In genomic region chr19:56907850-56908249, GRCm38 (mm10) we compare ENCODE assay signal across 18 mouse cellular contexts. TPM values are rescaled to one million over a fixed set of nuclear protein-coding genes. Genes with fewer than 3 reads are reported as not detected.
DNase-seq lines count a peak whose midpoint lies in the region; ATAC-seq and TF ChIP-seq lines count a peak whose summit lies in the region.
"Had no signal": no experiment of that assay in that cellular context is flagged by ENCODE, and none has a peak within 500 bp of the region (broad histone marks: within the 10 kb centered on the region; RNA-seq: fewer than 3 reads in every experiment).

No protein-coding gene starts in this region.

- H3K27me3 ChIP-seq in kidney, postnatal 0 days (ENCODE audit: insufficient read depth, low read length): no peaks in the 10 kb centered on the region
- peaks cover 12% of the 10 kb centered on the region; the same call in 1 of the 2 replicates for H3K27me3 ChIP-seq in limb, embryonic 12.5 days
- H3K27me3 ChIP-seq: CH12.LX; embryonic facial prominence, embryonic 13.5 days; forebrain, embryonic 13.5 days; Patski had no signal

- 28% methylated on average over 3 of the region's 3 CpGs for WGBS in kidney, postnatal 0 days
- WGBS in limb, embryonic 12.5 days: 9% methylated on average over 3 of the region's 3 CpGs

- TF ChIP-seq CTCF in kidney, postnatal 0 days (IDR thresholded peaks at IDR 0.05; ENCODE audit: low read depth): no peak

- peak; percentile 33 for DNase-seq in embryo, embryonic 11 days
- DNase-seq in embryo, embryonic 9.5 days (ENCODE audit: extremely low spot score): no peak
- DNase-seq in kidney, postnatal 0 days (ENCODE audit: low spot score): peak; percentile 53
- DNase-seq in kidney, postnatal 25 days: no peak
- no peak for DNase-seq in frontal cortex, postnatal 36 days (ENCODE audit: low spot score in 2 of 2)
- DNase-seq: cerebellum, adult 9-10 months had no signal

- no peak for ATAC-seq in kidney, postnatal 0 days (replicated peaks; ENCODE audit: low FRiP score, low read depth)
- ATAC-seq in limb, embryonic 12.5 days (ENCODE audit: insufficient number of reproducible peaks, insufficient read depth, low FRiP score, low TSS enrichment, low read depth): no peak
- ATAC-seq: inflammation-experienced regulatory T-cells, adult 6 months; Patski had no signal

- H3K4me1 ChIP-seq in kidney, postnatal 0 days (replicated peaks; ENCODE audit: insufficient read depth, low read length): no peaks in the 10 kb centered on the region
- peaks cover 28% of the 10 kb centered on the region for H3K4me1 ChIP-seq in limb, embryonic 12.5 days (replicated peaks)
- H3K4me1 ChIP-seq: forebrain, embryonic 13.5 days had no signal

- no peak overlapping the region for H3K4me2 ChIP-seq in kidney, postnatal 0 days (ENCODE audit: low read length)
- H3K4me2 ChIP-seq in limb, embryonic 12.5 days: no peak overlapping the region
- H3K4me2 ChIP-seq: embryonic facial prominence, embryonic 13.5 days; forebrain, embryonic 13.5 days; heart, embryonic 12.5 days; hindbrain, embryonic 14.5 days had no signal

- no peaks in the 10 kb centered on the region for H3K36me3 ChIP-seq in kidney, postnatal 0 days (ENCODE audit: insufficient read depth, low read length)
- no peaks in the 10 kb centered on the region for H3K36me3 ChIP-seq in limb, embryonic 12.5 days
- H3K36me3 ChIP-seq: embryonic facial prominence, embryonic 13.5 days; forebrain, embryonic 10.5 days; G1E; heart, embryonic 12.5 days had no signal

- no peak overlapping the region for H3K27ac ChIP-seq in kidney, postnatal 0 days
- H3K27ac ChIP-seq in limb, embryonic 12.5 days: 0 out of 2 replicates have a peak overlapping the region, but pooled peaks have one; percentile 24
- H3K27ac ChIP-seq: embryonic facial prominence, embryonic 13.5 days; forebrain, embryonic 10.5 days; forebrain, embryonic 13.5 days; gastrocnemius, adult 2 months; hindbrain, embryonic 14.5 days; hindbrain, postnatal 0 days had no signal

- no peaks in the 10 kb centered on the region for H3K9me3 ChIP-seq in kidney, postnatal 0 days (replicated peaks; ENCODE audit: low read length)
- no peaks in the 10 kb centered on the region for H3K9me3 ChIP-seq in limb, embryonic 12.5 days
- H3K9me3 ChIP-seq: embryonic facial prominence, embryonic 13.5 days; forebrain, embryonic 10.5 days; forebrain, embryonic 13.5 days; G1E; heart, embryonic 12.5 days had no signal

- no peak overlapping the region for H3K4me3 ChIP-seq in kidney, postnatal 0 days (replicated peaks; ENCODE audit: low read depth, low read length)
- no peak overlapping the region for H3K4me3 ChIP-seq in limb, embryonic 12.5 days (replicated peaks)
- H3K4me3 ChIP-seq: embryonic facial prominence, embryonic 13.5 days; forebrain, embryonic 10.5 days; forebrain, embryonic 13.5 days; gastrocnemius, adult 2 months; heart, embryonic 12.5 days had no signal

- H3K9ac ChIP-seq in kidney, postnatal 0 days (ENCODE audit: low read depth, low read length): no peak overlapping the region
- H3K9ac ChIP-seq in limb, embryonic 12.5 days (replicated peaks): no peak overlapping the region
- H3K9ac ChIP-seq: embryonic facial prominence, embryonic 13.5 days; forebrain, embryonic 13.5 days; heart, embryonic 12.5 days; hindbrain, embryonic 14.5 days had no signal

RNA-seq across cellular contexts. Expression of gene Vwa2, which starts 33.8 kb away (rescaled TPM):
- 18.3 and 18.5 TPM in 2 replicates for polyA plus RNA-seq in kidney, postnatal 0 days (2015; fragmentation: Nextera tagmentation; extraction: Ambion mirVana)
- 7.5 and 7.8 TPM in 2 replicates for polyA plus RNA-seq in limb, embryonic 12.5 days (2016; fragmentation: Nextera tagmentation; extraction: Ambion mirVana)
- polyA plus RNA-seq: G1E; inflammation-experienced regulatory T-cells, adult 6 months had no signal

Comparison
In these comparisons a context has a peak if more than half of its experiments do, and no peak if none do; other contexts are left out.
1. DNase-seq: peak in embryo, embryonic 11 days (single experiment) and kidney, postnatal 0 days (single experiment); none in embryo, embryonic 9.5 days (single experiment), kidney, postnatal 25 days (0 of 2) and frontal cortex, postnatal 36 days (0 of 2).